Mouse (Mus musculus): ENCODE measurements at regions not wholly inside any gene's neighbourhood (a gene's known extent, or its start where the extent isn't known, plus 50 kb on each side); places are given as distances from the start of the nearest gene placed in this dataset.

DNA sequence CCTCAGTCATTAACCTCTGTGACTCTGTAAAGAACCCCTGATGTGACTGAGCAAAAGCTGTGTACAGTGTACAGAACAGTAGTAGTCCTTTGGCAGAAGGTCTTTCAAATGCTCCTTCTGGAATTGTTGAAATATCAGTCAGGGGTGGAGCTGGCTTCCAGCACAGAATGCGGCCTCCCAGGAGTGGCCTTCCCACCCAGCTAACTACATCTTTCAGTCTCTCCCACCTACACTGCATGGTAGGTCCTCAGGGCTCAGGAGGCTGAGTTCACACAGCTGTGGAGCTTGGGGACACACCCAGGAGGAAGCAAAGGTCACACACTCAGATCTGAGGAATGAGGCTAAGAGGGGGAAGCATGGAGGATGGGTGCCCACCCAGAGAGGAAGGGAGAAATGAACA is 495.3 kb downstream of the Ccdc171 start:
- Histone ChIP-seq H3K27me3 (ENCODE audit: control insufficient read depth) (no peaks in the 10 kb centered on the region), H3K4me1 (ENCODE audit: control insufficient read depth) (no peaks in the 10 kb centered on the region), H3K9me3 (ENCODE audit: control insufficient read depth, low read length) (no peaks in the 10 kb centered on the region), H3K4me3 (replicated peaks) (no peak overlapping the region), H3K36me3 (ENCODE audit: control insufficient read depth) (no peaks in the 10 kb centered on the region)
- TF ChIP-seq GATA1 (IDR thresholded peaks at IDR 0.05; ENCODE audit: low read length) = no peak
- no peak for TF ChIP-seq TAL1 (IDR thresholded peaks at IDR 0.05; ENCODE audit: low read length)

- Histone ChIP-seq H3K9me3 (ENCODE audit: control insufficient read depth, low read length) (no peaks in the 10 kb centered on the region), H3K4me3 (replicated peaks) (no peak overlapping the region), H3K36me3 (ENCODE audit: control insufficient read depth) (no peaks in the 10 kb centered on the region), H3K4me1 (ENCODE audit: control insufficient read depth) (no peaks in the 10 kb centered on the region), H3K27me3 (ENCODE audit: control insufficient read depth) (no peaks in the 10 kb centered on the region)
- TF ChIP-seq GATA1 (IDR thresholded peaks at IDR 0.05; ENCODE audit: low read length) = no peak
- no peak for TF ChIP-seq TAL1 (IDR thresholded peaks at IDR 0.05; ENCODE audit: low read length)
Observed at GRCm38 (mm10) chr4:84022323-84022722, 497.0 kb downstream of the Ccdc171 start.

- Histone ChIP-seq H3K4me1 (ENCODE audit: control insufficient read depth) (no peaks in the 10 kb centered on the region), H3K4me3 (replicated peaks) (no peak overlapping the region), H3K27me3 (ENCODE audit: control insufficient read depth) (no peaks in the 10 kb centered on the region), H3K9me3 (ENCODE audit: control insufficient read depth, low read length) (no peaks in the 10 kb centered on the region), H3K36me3 (ENCODE audit: control insufficient read depth) (no peaks in the 10 kb centered on the region)
- TF ChIP-seq GATA1 (IDR thresholded peaks at IDR 0.05; ENCODE audit: low read length) (no peak), TAL1 (IDR thresholded peaks at IDR 0.05; ENCODE audit: low read length) (no peak)
Observed at GRCm38 (mm10) chr4:84026144-84026543, 500.8 kb downstream of the Ccdc171 start.

- H3K27me3 ChIP-seq (ENCODE audit: control insufficient read depth) = no peaks in the 10 kb centered on the region
- H3K4me1 ChIP-seq (ENCODE audit: control insufficient read depth) = no peaks in the 10 kb centered on the region
- no peaks in the 10 kb centered on the region for H3K9me3 ChIP-seq (ENCODE audit: control insufficient read depth, low read length)
- no peaks in the 10 kb centered on the region for H3K36me3 ChIP-seq (ENCODE audit: control insufficient read depth)
- no peak for TF ChIP-seq GATA1 (IDR thresholded peaks at IDR 0.05; ENCODE audit: low read length)
- no peak for TF ChIP-seq TAL1 (IDR thresholded peaks at IDR 0.05; ENCODE audit: low read length)
- H3K4me3 ChIP-seq (replicated peaks) = no peak overlapping the region
Observed at GRCm38 (mm10) chr4:84028120-84028519, 502.8 kb downstream of the Ccdc171 start.

GRCm38 (mm10) chr4:84030916-84031315 is 505.6 kb downstream of the Ccdc171 start:
- H3K4me3 ChIP-seq (replicated peaks) = no peak overlapping the region
- H3K4me1 ChIP-seq (ENCODE audit: control insufficient read depth) = no peaks in the 10 kb centered on the region
- H3K36me3 ChIP-seq (ENCODE audit: control insufficient read depth) = no peaks in the 10 kb centered on the region
- no peaks in the 10 kb centered on the region for H3K27me3 ChIP-seq (ENCODE audit: control insufficient read depth)
- H3K9me3 ChIP-seq (ENCODE audit: control insufficient read depth, low read length) = no peaks in the 10 kb centered on the region
- TF ChIP-seq TAL1 (IDR thresholded peaks at IDR 0.05; ENCODE audit: low read length) (no peak), GATA1 (IDR thresholded peaks at IDR 0.05; ENCODE audit: low read length) (no peak)

GRCm38 (mm10) chr4:84032505-84032904 is 507.2 kb downstream of the Ccdc171 start:
- TF ChIP-seq TAL1 (IDR thresholded peaks at IDR 0.05; ENCODE audit: low read length) = no peak
- TF ChIP-seq GATA1 (IDR thresholded peaks at IDR 0.05; ENCODE audit: low read length) = no peak
- Histone ChIP-seq H3K4me1 (ENCODE audit: control insufficient read depth) (no peaks in the 10 kb centered on the region), H3K36me3 (ENCODE audit: control insufficient read depth) (no peaks in the 10 kb centered on the region), H3K9me3 (ENCODE audit: control insufficient read depth, low read length) (peaks cover 2% of the 10 kb centered on the region; the same call in 1 of the 2 replicates), H3K27me3 (ENCODE audit: control insufficient read depth) (no peaks in the 10 kb centered on the region), H3K4me3 (replicated peaks) (no peak overlapping the region)

DNA sequence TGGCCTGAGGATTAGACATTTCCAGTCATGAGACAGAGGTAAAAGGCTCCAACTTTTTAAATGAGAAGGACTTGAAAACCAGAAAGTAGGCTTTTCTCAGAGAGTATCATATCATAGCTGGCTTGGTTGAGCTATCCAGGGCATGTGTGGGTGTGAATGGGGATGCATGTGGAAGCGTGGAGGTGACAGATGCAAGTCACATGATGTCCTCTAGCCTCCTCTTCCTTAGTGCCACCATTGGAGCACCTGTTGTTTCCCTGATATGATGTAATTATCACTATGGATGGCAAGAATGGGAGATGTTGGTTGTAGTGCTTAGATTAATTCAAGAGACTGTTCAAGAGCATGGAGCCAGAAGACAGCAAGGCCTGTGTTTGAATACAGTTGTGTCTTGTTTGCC is 510.0 kb downstream of the Ccdc171 start:
- H3K36me3 ChIP-seq (ENCODE audit: control insufficient read depth) = no peaks in the 10 kb centered on the region
- H3K27me3 ChIP-seq (ENCODE audit: control insufficient read depth) = no peaks in the 10 kb centered on the region
- H3K4me3 ChIP-seq (replicated peaks) = no peak overlapping the region
- TF ChIP-seq GATA1 (IDR thresholded peaks at IDR 0.05; ENCODE audit: low read length) = no peak
- TF ChIP-seq TAL1 (IDR thresholded peaks at IDR 0.05; ENCODE audit: low read length) = no peak
- peaks cover 2% of the 10 kb centered on the region; the same call in 1 of the 2 replicates for H3K9me3 ChIP-seq (ENCODE audit: control insufficient read depth, low read length)
- H3K4me1 ChIP-seq (ENCODE audit: control insufficient read depth) = no peaks in the 10 kb centered on the region

DNA sequence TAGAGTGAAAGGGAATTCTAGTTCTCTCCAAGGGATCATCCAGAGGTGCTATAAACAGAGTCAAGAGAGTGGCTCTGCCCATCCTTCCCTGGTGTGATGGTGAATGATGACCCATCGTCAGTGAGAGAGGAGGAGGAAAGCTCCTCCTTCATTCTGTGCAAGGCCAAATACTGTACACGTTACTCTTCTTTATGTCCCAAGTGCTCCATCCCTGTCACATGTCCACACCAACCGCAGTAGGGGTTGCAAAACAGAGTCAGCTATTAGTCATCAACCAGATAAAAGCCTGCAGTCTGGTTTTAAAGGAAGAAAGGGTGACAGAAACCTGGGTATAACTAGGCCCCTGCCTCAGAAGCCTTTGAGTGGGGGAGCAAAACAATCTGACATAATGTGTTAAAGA is 512.2 kb downstream of the Ccdc171 start:
- Histone ChIP-seq H3K36me3 (ENCODE audit: control insufficient read depth) (no peaks in the 10 kb centered on the region), H3K27me3 (ENCODE audit: control insufficient read depth) (no peaks in the 10 kb centered on the region), H3K4me1 (ENCODE audit: control insufficient read depth) (no peaks in the 10 kb centered on the region), H3K4me3 (replicated peaks) (no peak overlapping the region), H3K9me3 (ENCODE audit: control insufficient read depth, low read length) (peaks cover 5% of the 10 kb centered on the region)
- TF ChIP-seq GATA1 (IDR thresholded peaks at IDR 0.05; ENCODE audit: low read length) (no peak), TAL1 (IDR thresholded peaks at IDR 0.05; ENCODE audit: low read length) (no peak)

- Histone ChIP-seq H3K36me3 (ENCODE audit: control insufficient read depth) (no peaks in the 10 kb centered on the region), H3K4me3 (replicated peaks) (no peak overlapping the region), H3K4me1 (ENCODE audit: control insufficient read depth) (no peaks in the 10 kb centered on the region), H3K27me3 (ENCODE audit: control insufficient read depth) (no peaks in the 10 kb centered on the region), H3K9me3 (ENCODE audit: control insufficient read depth, low read length) (peaks cover 2% of the 10 kb centered on the region; the same call in 1 of the 2 replicates)
- TF ChIP-seq GATA1 (IDR thresholded peaks at IDR 0.05; ENCODE audit: low read length) (no peak), TAL1 (IDR thresholded peaks at IDR 0.05; ENCODE audit: low read length) (no peak)
Observed at GRCm38 (mm10) chr4:84050243-84050642, 524.9 kb downstream of the Ccdc171 start.

DNA sequence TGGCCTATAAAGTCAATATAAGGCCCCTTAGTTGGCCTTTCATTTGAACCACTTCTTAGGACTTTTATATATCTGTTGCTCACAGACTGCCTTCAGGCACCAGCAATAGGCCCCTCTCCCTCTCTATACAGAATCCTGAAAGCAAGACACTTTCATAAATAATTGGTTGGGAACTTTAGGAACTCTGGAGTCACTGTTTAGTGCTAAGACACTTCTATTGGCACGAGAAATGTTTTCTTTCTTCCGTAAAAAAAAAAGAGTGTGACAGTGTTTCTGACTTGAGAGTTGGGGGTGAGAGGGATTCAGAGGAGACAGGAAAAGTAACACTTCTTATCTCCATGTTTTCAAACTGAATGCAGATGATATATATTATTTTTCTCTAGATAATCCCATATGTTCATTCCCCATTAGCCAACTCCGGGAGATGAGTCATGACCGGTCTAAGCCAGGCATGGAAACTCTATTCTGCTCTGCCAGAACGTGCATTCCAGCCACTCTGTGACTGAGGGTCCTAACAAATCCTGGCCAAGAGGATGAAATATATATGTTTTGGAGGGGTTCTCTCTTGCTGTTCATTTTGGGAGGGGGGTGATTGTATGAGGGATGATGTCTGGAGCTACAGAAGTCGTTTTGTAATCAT is 531.6 kb downstream of the Ccdc171 start:
- H3K36me3 ChIP-seq (ENCODE audit: control insufficient read depth) = no peaks in the 10 kb centered on the region
- H3K9me3 ChIP-seq (ENCODE audit: control insufficient read depth, low read length) = 0 out of 2 replicates have a peak, but pooled peaks cover 2% of the 10 kb centered on the region
- no peaks in the 10 kb centered on the region for H3K27me3 ChIP-seq (ENCODE audit: control insufficient read depth)
- H3K4me3 ChIP-seq (replicated peaks) = no peak overlapping the region
- TF ChIP-seq GATA1 (IDR thresholded peaks at IDR 0.05; ENCODE audit: low read length) (no peak), TAL1 (IDR thresholded peaks at IDR 0.05; ENCODE audit: low read length) (no peak)
- H3K4me1 ChIP-seq (ENCODE audit: control insufficient read depth) = no peaks in the 10 kb centered on the region
